Mouse (Mus musculus): ENCODE data around the gene Slc17a5.
A peak's percentile ranks its signal among the peaks of the same experiment; 100 is the strongest.

The Slc17a5 gene

GRCm38 (mm10) chr9:78558586-78559214, 29.1 kb downstream of the Slc17a5 start:
- no peak for DNase-seq (ENCODE audit: low spot score)

GRCm38 (mm10) chr9:78557041-78557440, 30.8 kb downstream of the Slc17a5 start:
- no peak for DNase-seq (ENCODE audit: low spot score)

GRCm38 (mm10) chr9:78552984-78553383, 34.9 kb downstream of the Slc17a5 start:
- peak; percentile 73 for DNase-seq (ENCODE audit: low spot score)

- DNase-seq (ENCODE audit: low spot score), result no peak
Observed at GRCm38 (mm10) chr9:78551761-78552160, 36.1 kb downstream of the Slc17a5 start.

GRCm38 (mm10) chr9:78547742-78548141, 40.1 kb downstream of the Slc17a5 start:
- no peak for DNase-seq (ENCODE audit: low spot score)

- DNase-seq (ENCODE audit: low spot score), result no peak
Observed at GRCm38 (mm10) chr9:78546944-78547343, 40.9 kb downstream of the Slc17a5 start.

- DNase-seq (ENCODE audit: low spot score), result no peak
Observed at GRCm38 (mm10) chr9:78541758-78542157, 46.1 kb downstream of the Slc17a5 start.

GRCm38 (mm10) chr9:78538421-78538820, 49.4 kb downstream of the Slc17a5 start:
- DNase-seq (ENCODE audit: low spot score), result no peak

- DNase-seq (ENCODE audit: low spot score), result no peak
Observed at GRCm38 (mm10) chr9:78537154-78537873, 50.5 kb downstream of the Slc17a5 start.

- DNase-seq (ENCODE audit: low spot score), result no peak
Observed at GRCm38 (mm10) chr9:78534606-78535005, 53.2 kb downstream of the Slc17a5 start.

- no peak for DNase-seq (ENCODE audit: low spot score)
Observed at GRCm38 (mm10) chr9:78533296-78533935, 54.4 kb downstream of the Slc17a5 start.

GRCm38 (mm10) chr9:78532341-78532819, 55.5 kb downstream of the Slc17a5 start:
- no peak for DNase-seq (ENCODE audit: low spot score)

GRCm38 (mm10) chr9:78531816-78532215, 56.0 kb downstream of the Slc17a5 start:
- DNase-seq (ENCODE audit: low spot score), result no peak

GRCm38 (mm10) chr9:78527767-78528381, 60.0 kb downstream of the Slc17a5 start:
- peak; percentile 83 for DNase-seq (ENCODE audit: low spot score)

- DNase-seq (ENCODE audit: low spot score), result peak; percentile 66
Observed at GRCm38 (mm10) chr9:78527301-78527761, 60.5 kb downstream of the Slc17a5 start.

GRCm38 (mm10) chr9:78526206-78526605, 61.6 kb downstream of the Slc17a5 start:
- DNase-seq (ENCODE audit: low spot score), result no peak

GRCm38 (mm10) chr9:78525451-78526135, 62.2 kb downstream of the Slc17a5 start:
- no peak for DNase-seq (ENCODE audit: low spot score)

- no peak for DNase-seq (ENCODE audit: low spot score)
Observed at GRCm38 (mm10) chr9:78521689-78522088, 66.2 kb downstream of the Slc17a5 start.

GRCm38 (mm10) chr9:78520780-78521601, 66.8 kb downstream of the Slc17a5 start:
- DNase-seq (ENCODE audit: low spot score), result no peak

- DNase-seq (ENCODE audit: low spot score), result peak; percentile 31
Observed at GRCm38 (mm10) chr9:78520127-78520779, 67.6 kb downstream of the Slc17a5 start.
